Mouse (Mus musculus) embryonic stem cell, embryonic (primary cell): ENCODE results near the gene Atp1b2.

Experiments used
- CTCF ChIA-PET, 4 experiments: fragments of 300-600 bp in 2 of 4; fragments of 350-600 bp in 2 of 4; sonication (Branson Sonifier 250); formaldehyde crosslinking; loops; one replicate each; lab custom pipeline; 2022; ENCODE audit warnings: inconsistent platforms in 2 of 4; lab: Charles Lee
- POLR2A ChIA-PET, 4 experiments: fragments of 300-600 bp in 2 of 4; fragments of 350-600 bp in 2 of 4; sonication (Branson Sonifier 250); formaldehyde crosslinking; loops; one replicate each; lab custom pipeline; 2022; ENCODE audit warnings: antibody characterized with exemption in 4 of 4, inconsistent platforms in 1 of 4; lab: Charles Lee

Gene Atp1b2

DNA sequence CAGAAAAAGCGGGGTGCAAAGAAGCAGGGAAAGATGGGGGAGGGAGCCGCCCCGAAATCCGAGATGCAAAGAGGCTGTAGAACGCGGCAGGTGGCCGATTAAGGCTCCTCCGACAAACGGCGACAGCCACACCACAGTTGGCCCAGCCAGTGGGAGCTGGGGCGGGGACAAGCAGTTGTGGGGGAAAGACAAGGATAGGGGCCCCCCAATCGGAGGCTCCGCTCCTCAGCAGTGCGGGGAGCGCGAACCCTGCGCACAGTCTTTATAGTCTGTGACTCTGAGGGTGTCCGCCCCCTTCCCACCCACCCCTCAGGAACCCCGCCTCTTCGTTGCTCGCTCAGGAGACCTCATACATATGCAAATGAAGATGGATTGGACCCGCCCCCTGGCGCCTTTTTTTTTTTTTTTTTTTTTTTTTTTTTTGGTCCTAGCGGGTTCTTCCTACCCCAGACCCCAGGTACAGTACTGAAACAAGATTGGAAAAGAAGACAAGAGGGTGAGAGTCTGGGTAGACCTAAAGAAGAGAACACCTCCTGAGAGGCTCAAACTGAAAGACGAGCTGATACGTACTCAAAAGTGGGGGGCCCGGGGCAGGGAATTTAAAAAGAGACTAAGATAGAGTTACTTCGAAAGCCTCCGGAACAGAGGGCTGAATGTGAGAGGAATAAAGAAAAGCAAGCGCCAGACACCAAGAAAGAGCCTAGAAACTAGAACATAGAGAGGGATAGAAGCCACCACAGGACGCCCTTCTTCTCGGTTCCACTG, at the start of gene Atp1b2:
Gene Atp1b2 (minus strand): TSS at position 217 of the 765 bp plus-strand sequence.
- POLR2A ChIA-PET = interaction anchor here (0.5 to 16.3 kb wide), 50 partner anchors 8 to 295 kb away, joined by 3 to 500 read pairs (median 5); partner anchors contain the start of genes Sat2 (in 3 of the 4), Trp53 (in 3 of the 4), Wrap53 (in 3 of the 4) and Fxr2 (in 2 of the 4)
- CTCF ChIA-PET = interaction anchor here in 2 of 4 experiments (0.5 to 2.0 kb wide), 5 partner anchors 22 to 107 kb away, joined by 3 to 10 read pairs (median 5); partner anchors contain the start of genes Sox15 (in 1 of the 2), Trp53 (in 1 of the 2) and Wrap53 (in 1 of the 2)

DNA sequence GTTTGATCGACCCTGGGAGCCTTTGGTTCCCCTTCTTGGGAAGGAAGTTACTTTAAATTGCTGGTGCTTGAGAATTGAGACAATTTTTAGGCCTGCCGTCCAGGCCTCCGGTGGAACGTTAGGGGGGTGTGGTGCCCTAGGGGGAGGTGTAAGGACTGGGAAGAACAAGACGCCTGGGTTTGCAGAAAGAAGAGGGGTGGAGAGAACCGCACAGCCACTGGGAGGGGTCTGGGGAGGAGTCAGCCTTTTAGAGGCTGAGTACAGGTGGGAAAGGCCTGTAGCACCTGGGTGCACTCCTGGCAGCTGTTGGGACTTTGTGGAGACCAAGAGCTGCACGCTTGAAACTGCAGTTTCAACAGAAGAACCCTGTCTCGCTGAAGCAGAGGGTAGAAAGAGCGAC, 49.0 kb upstream of the Atp1b2 start:
- ChIA-PET CTCF (interaction anchor here (0.5 to 6.0 kb wide), 45 partner anchors 11 to 752 kb away, joined by 3 to 111 read pairs (median 6); partner anchors contain the start of genes Cd68 (in 2 of the 4), Fxr2 (in 2 of the 4), Senp3 (in 2 of the 4) and Atp1b2 (in 1 of the 4)), POLR2A (interaction anchor here (0.6 to 17.2 kb wide), 80 partner anchors 9 to 581 kb away, joined by 3 to 592 read pairs (median 5); partner anchors contain the start of genes Cd68 (in 4 of the 4), Fxr2 (in 4 of the 4), Senp3 (in 4 of the 4) and Eif4a1 (in 3 of the 4))

DNA sequence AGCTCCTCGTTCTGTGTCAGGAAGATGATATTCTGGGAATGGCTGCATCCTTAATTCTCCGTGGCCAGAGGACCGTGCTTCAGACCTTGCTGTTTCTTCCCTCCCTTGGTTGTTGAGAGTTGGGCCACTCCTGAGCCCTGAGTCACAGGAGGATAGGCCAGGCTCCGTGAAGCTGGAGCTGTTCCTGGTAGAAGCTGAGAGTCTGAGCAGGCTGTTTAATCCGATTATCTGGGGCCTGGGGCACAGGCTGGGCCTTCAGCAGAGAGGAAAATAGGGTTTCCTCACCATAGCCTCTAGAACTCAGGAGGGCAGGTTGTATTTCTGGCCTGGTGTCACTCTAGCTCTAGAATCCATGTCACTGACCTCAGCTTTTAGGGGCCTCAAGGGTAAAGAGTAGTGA, 47.7 kb upstream of the Atp1b2 start:
- CTCF ChIA-PET = interaction anchor here in 1 of 4 experiments (0.9 to 6.0 kb wide), 3 partner anchors 9 to 63 kb away, joined by 3 to 111 read pairs (median 33); partner anchors contain the start of genes Fxr2 and Mpdu1

DNA sequence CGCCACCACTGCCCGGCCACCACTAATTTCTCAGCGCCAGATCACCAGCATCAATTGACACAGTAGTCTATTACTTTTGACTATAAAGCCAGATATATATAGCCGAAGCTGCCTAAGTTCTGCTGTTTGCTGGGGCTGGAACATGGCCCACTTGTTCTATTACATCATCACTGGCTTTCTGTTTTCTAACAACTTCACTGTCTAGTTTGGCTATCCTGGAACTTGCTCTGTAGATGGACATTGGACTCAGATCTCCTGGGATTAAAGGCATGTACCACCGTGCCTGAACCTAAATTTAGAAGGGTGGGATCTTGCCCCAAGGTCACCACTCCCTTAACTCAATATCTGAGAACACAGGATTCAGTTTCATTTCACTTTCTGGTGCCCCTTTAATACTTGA, 40.1 kb upstream of the Atp1b2 start:
- CTCF ChIA-PET = interaction anchor here in 1 of 4 experiments (0.6 kb wide), 1 partner anchor 54 kb away, joined by 10 read pairs; no protein-coding TSS in a partner anchor
- POLR2A ChIA-PET = interaction anchor here in 3 of 4 experiments (0.6 to 20.2 kb wide), 13 partner anchors 9 to 155 kb away, joined by 3 to 223 read pairs (median 5); partner anchors contain the start of genes Sox15 (in 3 of the 3), Fxr2 (in 2 of the 3), Cd68 (in 1 of the 3) and Mpdu1 (in 1 of the 3)

More for the DNA sequence above, 47.7 kb upstream of the Atp1b2 start:
- POLR2A ChIA-PET = interaction anchor here (0.7 to 17.2 kb wide), 29 partner anchors 9 to 456 kb away, joined by 3 to 592 read pairs (median 11); partner anchors contain the start of genes Cd68 (in 3 of the 4), Mpdu1 (in 3 of the 4), Eif4a1 (in 2 of the 4) and Fxr2 (in 2 of the 4)

DNA sequence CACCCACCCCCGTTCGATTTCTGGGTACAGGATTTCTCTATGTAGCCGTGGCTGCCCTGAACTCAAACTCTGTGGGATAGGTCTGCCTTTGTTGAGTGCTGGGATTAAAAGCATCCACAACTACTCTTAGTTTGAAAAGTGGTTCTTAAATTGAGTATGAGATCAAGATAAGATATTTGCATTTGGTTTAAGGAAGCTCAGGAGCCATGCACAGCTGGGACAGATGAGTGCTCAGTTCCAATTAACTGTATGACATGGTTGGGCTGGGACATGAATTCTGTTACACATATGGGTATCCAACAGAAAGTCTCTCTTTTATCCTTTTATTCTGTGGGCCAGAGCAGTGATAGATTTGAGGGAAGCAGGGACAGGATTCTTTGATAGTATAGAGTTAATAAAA, 29.7 kb upstream of the Atp1b2 start:
- ChIA-PET CTCF (interaction anchor here in 1 of 4 experiments (0.7 kb wide), 1 partner anchor 203 kb away, joined by 7 read pairs; the partner anchor contains the start of gene Tmem256), POLR2A (interaction anchor here in 3 of 4 experiments (0.5 to 20.2 kb wide), 10 partner anchors 16 to 140 kb away, joined by 3 to 223 read pairs (median 4); partner anchors contain the start of genes Mpdu1 (in 2 of the 3), Cd68 (in 1 of the 3), Eif4a1 (in 1 of the 3) and Sox15 (in 1 of the 3))

DNA sequence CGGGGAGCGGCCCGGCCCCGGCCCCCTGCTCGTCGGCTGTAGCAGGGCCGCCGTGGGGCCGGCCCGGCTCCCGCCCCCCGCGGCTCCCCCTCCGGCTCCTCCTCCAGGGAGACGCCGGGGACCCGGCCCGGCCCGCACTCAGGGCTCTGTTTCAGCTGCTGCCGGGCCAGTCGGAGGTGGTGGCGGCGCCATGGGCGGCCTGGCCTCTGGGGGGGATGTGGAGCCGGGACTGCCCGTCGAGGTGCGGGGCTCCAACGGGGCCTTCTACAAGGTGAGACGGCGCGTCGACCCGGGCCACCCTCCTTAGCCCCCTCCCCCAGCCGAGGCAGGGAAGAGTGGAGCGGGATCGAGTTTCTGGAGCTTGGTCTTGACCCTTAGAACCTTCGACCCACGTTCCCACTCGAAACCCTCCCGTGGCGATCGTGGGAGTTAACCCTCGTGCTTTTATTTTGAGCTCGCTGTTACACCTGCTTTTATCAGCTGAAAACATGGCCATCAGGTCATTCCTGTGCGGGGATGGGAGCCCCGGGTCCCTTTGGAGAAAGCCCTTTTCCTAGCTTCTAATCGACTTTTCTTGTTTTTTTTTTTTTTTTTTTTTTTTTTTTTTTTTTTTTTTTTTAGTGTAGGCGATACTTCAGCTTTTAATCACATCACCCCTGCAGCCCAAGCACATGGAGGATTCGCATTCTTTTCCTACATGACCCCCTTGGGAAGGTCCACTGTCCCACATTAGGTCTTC, 27.6 kb upstream of the Atp1b2 start:
- ChIA-PET CTCF (interaction anchor here (0.5 to 3.1 kb wide), 57 partner anchors 8 to 728 kb away, joined by 3 to 33 read pairs (median 4); partner anchors contain the start of genes Mpdu1 (in 2 of the 4), Sat2 (in 2 of the 4), Sox15 (in 2 of the 4) and 2810408A11Rik (in 1 of the 4)), POLR2A (interaction anchor here (0.5 to 20.2 kb wide), 98 partner anchors 8 to 604 kb away, joined by 3 to 223 read pairs (median 4); partner anchors contain the start of genes Sox15 (in 4 of the 4), Trp53 (in 4 of the 4), Cd68 (in 3 of the 4) and Mpdu1 (in 3 of the 4))

DNA sequence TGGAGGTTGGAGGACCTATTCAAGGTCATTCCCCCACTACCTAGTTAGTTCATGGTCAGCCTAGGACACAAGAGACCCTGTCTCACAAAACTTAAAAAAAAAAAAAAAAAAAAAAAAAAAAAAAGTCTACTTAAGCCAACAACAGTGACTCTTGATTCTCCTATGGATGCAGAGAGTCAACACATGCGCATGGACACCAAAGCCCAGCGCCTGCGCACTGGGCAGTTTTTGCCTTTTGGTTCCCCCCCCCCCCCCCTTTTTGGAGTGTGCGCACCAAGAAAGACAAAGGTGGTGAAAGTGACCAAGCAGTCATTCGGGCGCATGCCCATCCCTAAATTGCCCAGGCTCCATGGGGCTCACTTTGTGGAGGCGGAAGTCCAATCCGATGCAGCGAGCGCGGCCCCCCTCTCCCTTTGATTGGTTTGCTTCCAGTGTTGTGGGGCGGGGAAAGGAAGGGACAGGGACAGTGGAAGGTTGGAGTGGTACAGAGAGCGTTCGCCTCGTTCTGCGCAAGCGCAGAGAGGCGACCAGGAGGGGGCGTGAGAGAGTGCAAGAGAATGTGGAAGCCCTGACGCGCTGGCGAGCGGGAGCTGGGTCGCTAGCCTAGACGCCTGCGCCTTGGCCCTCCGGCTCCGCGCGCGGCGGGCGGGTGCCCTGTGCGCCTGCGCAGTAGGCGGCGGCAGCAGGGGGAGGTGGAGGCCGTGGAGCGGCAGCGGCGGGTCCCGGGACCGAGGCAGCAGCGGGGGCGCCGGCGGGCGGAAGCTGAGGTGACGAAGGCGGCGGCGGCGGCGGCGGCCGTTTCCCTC, 26.7 kb upstream of the Atp1b2 start, which contains the start of gene Fxr2:
Gene Fxr2 (plus strand): TSS at position 707 of the 806 bp plus-strand sequence.
- POLR2A ChIA-PET = interaction anchor here (0.5 to 20.2 kb wide), 94 partner anchors 8 to 605 kb away, joined by 3 to 223 read pairs (median 4); partner anchors contain the start of genes Sox15 (in 4 of the 4), Trp53 (in 4 of the 4), Cd68 (in 3 of the 4) and Mpdu1 (in 3 of the 4)
- CTCF ChIA-PET = interaction anchor here (0.5 to 3.1 kb wide), 60 partner anchors 8 to 728 kb away, joined by 3 to 33 read pairs (median 4); partner anchors contain the start of genes Mpdu1 (in 2 of the 4), Sat2 (in 2 of the 4), Sox15 (in 2 of the 4) and 2810408A11Rik (in 1 of the 4)

DNA sequence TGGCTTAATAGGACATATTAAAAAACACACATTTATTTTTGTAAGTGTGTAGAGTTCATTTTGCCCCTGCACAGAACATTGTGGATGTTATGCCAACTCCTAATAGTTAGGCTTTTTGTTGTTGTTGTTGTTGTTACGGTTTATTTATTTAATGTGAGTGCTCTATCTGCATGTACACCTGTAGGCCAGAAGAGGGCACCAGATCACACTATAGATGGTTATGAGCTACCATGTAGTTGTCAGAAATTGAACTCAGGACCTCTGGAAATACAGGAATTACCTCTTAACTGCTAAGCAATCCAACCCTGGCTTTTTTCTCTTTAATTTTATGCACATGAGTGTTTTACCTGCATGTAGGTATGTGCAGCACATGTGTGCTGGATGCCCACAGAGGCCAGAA, 24.1 kb upstream of the Atp1b2 start:
- ChIA-PET POLR2A (interaction anchor here (0.5 to 20.2 kb wide), 33 partner anchors 8 to 260 kb away, joined by 3 to 223 read pairs (median 4); partner anchors contain the start of genes Sat2 (in 2 of the 4), Sox15 (in 2 of the 4), Trp53 (in 2 of the 4) and Wrap53 (in 2 of the 4)), CTCF (interaction anchor here (0.6 to 2.2 kb wide), 28 partner anchors 8 to 319 kb away, joined by 3 to 31 read pairs (median 3); partner anchors contain the start of genes Sox15 (in 2 of the 4), Trp53 (in 2 of the 4), Wrap53 (in 2 of the 4) and Cntrob (in 1 of the 4))

DNA sequence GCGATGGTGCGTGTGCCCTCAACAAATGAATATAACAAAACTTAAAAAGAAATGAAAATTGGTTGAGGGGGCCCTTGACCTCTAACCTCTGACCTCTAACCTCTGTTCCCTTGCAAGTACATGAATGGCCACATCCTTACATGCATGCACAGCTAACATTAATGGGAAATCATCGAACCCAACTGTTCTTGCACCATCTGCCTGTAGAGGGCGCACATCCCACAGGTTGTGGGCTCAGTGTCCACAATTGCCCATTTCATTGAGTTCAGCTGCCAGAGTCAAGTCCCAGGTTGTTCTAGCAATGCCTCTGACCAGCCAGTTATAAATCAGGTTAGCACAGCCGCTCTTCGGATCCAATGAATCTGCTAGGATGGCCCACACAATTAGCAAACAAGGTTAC, 22.5 kb upstream of the Atp1b2 start:
- POLR2A ChIA-PET = interaction anchor here in 3 of 4 experiments (0.6 to 1.3 kb wide), 24 partner anchors 12 to 272 kb away, joined by 3 to 11 read pairs (median 3); partner anchors contain the start of genes Atp1b2 (in 2 of the 3), 2810408A11Rik (in 1 of the 3), Neurl4 (in 1 of the 3) and Sox15 (in 1 of the 3)
- CTCF ChIA-PET = interaction anchor here (0.5 to 1.3 kb wide), 68 partner anchors 8 to 442 kb away, joined by 3 to 17 read pairs (median 4); partner anchors contain the start of genes Sox15 (in 3 of the 4), Trp53 (in 3 of the 4), Wrap53 (in 3 of the 4) and Mpdu1 (in 2 of the 4)

DNA sequence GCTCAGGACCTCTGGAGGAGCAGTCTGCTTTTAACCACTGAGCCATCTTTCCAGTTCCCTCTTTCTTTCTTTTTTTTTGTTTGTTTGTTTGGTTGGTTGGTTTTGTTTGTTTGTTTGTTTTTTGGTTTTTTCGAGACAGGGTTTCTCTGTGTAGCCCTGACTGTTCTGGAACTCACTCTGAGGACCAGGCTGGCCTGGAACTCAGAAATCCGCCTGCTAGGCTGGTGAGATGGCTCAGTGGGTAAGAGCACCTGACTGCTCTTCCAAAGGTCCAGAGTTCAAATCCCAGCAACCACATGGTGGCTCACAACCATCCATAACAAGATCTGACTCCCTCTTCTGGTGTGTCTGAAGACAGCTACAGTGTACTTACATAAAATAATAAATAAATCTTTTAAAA, 18.6 kb upstream of the Atp1b2 start:
- POLR2A ChIA-PET = interaction anchor here in 3 of 4 experiments (0.5 to 1.3 kb wide), 11 partner anchors 9 to 771 kb away, joined by 3 to 5 read pairs (median 3); partner anchors contain the start of gene Fxr2 (in 1 of the 3)
- CTCF ChIA-PET = interaction anchor here (0.6 to 1.0 kb wide), 7 partner anchors 9 to 324 kb away, joined by 3 to 4 read pairs (median 3); partner anchors contain the start of genes Fxr2 (in 1 of the 4) and Sox15 (in 1 of the 4)

DNA sequence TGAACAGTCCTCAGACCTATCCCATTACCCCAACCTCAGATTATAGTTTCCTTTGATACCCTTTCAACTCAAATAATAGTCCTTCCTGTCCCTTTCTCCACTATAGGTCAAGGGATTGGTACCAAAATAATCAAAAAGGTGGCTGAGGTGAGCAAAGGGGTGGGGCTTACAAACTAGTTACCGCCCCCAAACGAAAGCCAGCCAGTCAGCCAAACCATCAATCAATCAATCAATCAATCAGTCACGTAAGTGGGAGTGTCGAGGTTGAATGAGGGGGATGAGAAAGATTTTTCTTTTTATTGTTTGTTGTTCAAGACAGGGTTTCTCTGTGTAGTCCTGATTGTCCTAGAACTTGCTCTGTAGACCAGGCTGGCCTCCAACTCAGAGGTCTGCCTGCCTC, 17.3 kb upstream of the Atp1b2 start:
- POLR2A ChIA-PET = interaction anchor here in 1 of 4 experiments (2.0 kb wide), 1 partner anchor 18 kb away, joined by 6 read pairs; the partner anchor contains the start of gene Atp1b2
- CTCF ChIA-PET = no interaction called here

DNA sequence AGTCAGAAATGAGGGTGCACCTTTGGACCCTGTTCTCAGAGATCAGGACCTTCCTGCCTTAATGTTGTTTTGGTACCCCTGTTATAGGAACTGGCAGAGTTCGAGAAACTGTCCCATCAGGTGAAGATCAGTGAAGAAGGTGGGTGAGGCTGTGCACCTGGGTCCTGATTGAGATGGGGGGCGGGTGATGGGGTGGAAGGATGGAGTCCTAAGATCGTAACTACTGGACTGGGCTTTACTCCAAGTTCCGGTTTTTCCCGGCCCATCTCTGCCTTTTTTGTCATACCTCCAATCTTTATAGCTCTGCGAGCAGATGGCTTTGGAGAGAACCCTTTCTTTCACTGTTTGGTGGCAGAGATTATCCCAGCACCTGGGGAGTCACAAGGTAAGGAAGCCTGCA, 16.7 kb upstream of the Atp1b2 start:
- ChIA-PET CTCF (interaction anchor here (0.5 to 1.5 kb wide), 13 partner anchors 7 to 312 kb away, joined by 3 to 7 read pairs (median 4); partner anchors contain the start of genes Trp53 (in 2 of the 4), Wrap53 (in 2 of the 4) and Fxr2 (in 1 of the 4)), POLR2A (interaction anchor here in 3 of 4 experiments (0.6 to 2.4 kb wide), 31 partner anchors 8 to 1104 kb away, joined by 3 to 12 read pairs (median 4); partner anchors contain the start of genes Trp53 (in 3 of the 3), Wrap53 (in 3 of the 3), Atp1b2 (in 2 of the 3) and Sox15 (in 2 of the 3))

DNA sequence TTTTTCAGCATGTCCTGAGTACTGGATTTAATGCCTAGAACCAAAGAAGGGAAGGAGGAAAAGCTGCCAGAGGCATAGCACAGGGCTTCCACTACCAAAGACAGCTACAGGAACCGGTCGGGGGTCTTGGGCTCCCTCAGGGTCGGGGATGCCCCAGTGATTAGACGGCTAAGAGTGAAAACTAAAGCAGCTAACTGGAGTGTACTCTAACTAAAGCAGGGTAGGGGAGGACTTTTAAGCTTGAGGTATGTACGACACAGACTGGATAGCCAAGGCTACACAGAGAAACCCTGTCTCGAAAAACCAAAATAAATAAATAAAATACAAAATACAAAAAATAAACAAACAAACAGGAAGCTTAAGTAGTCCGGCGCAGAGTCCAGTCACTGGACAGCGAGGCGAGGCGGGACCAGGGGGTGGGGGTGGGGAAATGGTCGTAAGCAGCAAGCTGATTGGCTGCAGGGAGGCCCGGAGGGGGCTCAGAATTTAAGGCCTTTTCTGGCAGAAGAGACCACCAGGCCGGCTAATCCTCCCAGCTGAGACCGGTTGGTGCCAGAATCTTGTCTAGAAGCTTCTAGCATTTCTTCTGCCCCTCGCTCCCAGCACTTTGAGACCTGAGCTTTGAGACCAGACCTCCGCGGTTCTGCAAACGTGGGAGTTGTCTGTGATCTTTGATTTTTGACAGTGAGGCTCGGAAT, 16.0 kb upstream of the Atp1b2 start, which contains the start of gene Sat2:
Gene Sat2 (plus strand): TSS at position 454 of the 698 bp plus-strand sequence.
- CTCF ChIA-PET = interaction anchor here (0.5 to 1.5 kb wide), 21 partner anchors 8 to 885 kb away, joined by 3 to 10 read pairs (median 4); partner anchors contain the start of genes Fxr2 (in 2 of the 4), Trp53 (in 2 of the 4) and Wrap53 (in 2 of the 4)
- POLR2A ChIA-PET = interaction anchor here in 3 of 4 experiments (0.6 to 2.4 kb wide), 42 partner anchors 8 to 1105 kb away, joined by 3 to 12 read pairs (median 4); partner anchors contain the start of genes Atp1b2 (in 3 of the 3), Trp53 (in 3 of the 3), Wrap53 (in 3 of the 3) and Senp3 (in 2 of the 3)
